ENCODE assay signal across 11 mouse cellular contexts in genomic region chr11:35668138-35668537, GRCm38 (mm10).
DNase-seq lines count a peak whose midpoint lies in the region; TF ChIP-seq lines count a peak whose summit lies in the region.
"Had no signal": no experiment of that assay in that cellular context is flagged by ENCODE, and none has a peak within 500 bp of the region (broad histone marks: within the 10 kb centered on the region; RNA-seq: fewer than 3 reads in every experiment).

No protein-coding gene starts in this region.

- no peak for TF ChIP-seq POLR2A in cerebellum, adult 2 months (IDR thresholded peaks at IDR 0.05; ENCODE audit: borderline replicate concordance, insufficient read depth, low read length)

- no peak overlapping the region for H3K27ac ChIP-seq in cerebellum, adult 2 months (ENCODE audit: insufficient read depth, low read length)
- H3K27ac ChIP-seq: embryonic facial prominence, embryonic 12.5 days; liver, embryonic 13.5 days had no signal

- 17% methylated on average over 3 of the region's 3 CpGs for WGBS in cerebellum, adult 2 months

- peaks cover 29% of the 10 kb centered on the region for H3K4me1 ChIP-seq in cerebellum, adult 2 months (ENCODE audit: control insufficient read depth, insufficient read depth, low read length)
- H3K4me1 ChIP-seq: embryonic facial prominence, embryonic 12.5 days; liver, embryonic 13.5 days had no signal

- H3K27me3 ChIP-seq in cerebellum, adult 2 months (ENCODE audit: control insufficient read depth, insufficient read depth, low read length), result no peaks in the 10 kb centered on the region
- H3K27me3 ChIP-seq: CH12.LX; embryonic facial prominence, embryonic 12.5 days; liver, embryonic 13.5 days had no signal

- no peak overlapping the region for H3K4me3 ChIP-seq in cerebellum, adult 2 months (replicated peaks; ENCODE audit: insufficient read depth, low read depth, low read length)
- H3K4me3 ChIP-seq: embryonic facial prominence, embryonic 12.5 days; liver, embryonic 13.5 days had no signal

- intact Hi-C loops in heart, postnatal 10 days (cut with DNase I), result loop anchor here (5.0 kb wide), 1 partner anchor 826 kb away; no protein-coding TSS in a partner anchor
- intact Hi-C loops in heart, postnatal 14 days (cut with DNase I), result loop anchor here (5.0 to 10.0 kb wide), 2 partner anchors 216 to 783 kb away; no protein-coding TSS in a partner anchor
- intact Hi-C loops in left cerebral cortex, postnatal 4 days (cut with DNase I), result loop anchor here (10.0 kb wide), 1 partner anchor 213 kb away; no protein-coding TSS in a partner anchor
- intact Hi-C loops in gastrocnemius, postnatal 14 days (cut with DNase I; ENCODE audit: low total_unique reads), result loop anchor here (10.0 kb wide), 1 partner anchor 213 kb away; no protein-coding TSS in a partner anchor

- peak; percentile 12 to 16 for DNase-seq in heart, postnatal 10 days
- DNase-seq in heart, postnatal 14 days, result no peak
- peak; percentile 62 to 75 for DNase-seq in right cerebral cortex, postnatal 10 days (ENCODE audit: low spot score in 2 of 2)
- DNase-seq in right cerebral cortex, adult 18-20 months, result no peak
- DNase-seq in cerebellum, adult 2 months, result peak; percentile 64 to 76
- peak; percentile 70 for DNase-seq in left cerebral cortex, postnatal 4 days
- DNase-seq in gastrocnemius, postnatal 14 days, result no peak
- DNase-seq in gastrocnemius, postnatal 25 days, result no peak
- DNase-seq: liver, embryonic 13.5 days had no signal

- TF ChIP-seq CTCF in cerebellum, adult 2 months (IDR thresholded peaks at IDR 0.05; ENCODE audit: borderline replicate concordance, insufficient read depth, low read depth, low read length), result no peak

Comparison
In these comparisons a context has a peak if more than half of its experiments do, and no peak if none do; other contexts are left out.
1. DNase-seq: peak in heart, postnatal 10 days (2 of 2), right cerebral cortex, postnatal 10 days (2 of 2), cerebellum, adult 2 months (2 of 2) and left cerebral cortex, postnatal 4 days (single experiment); none in heart, postnatal 14 days (0 of 2), right cerebral cortex, adult 18-20 months (single experiment), gastrocnemius, postnatal 14 days (single experiment) and gastrocnemius, postnatal 25 days (single experiment).